Mouse (Mus musculus) hindbrain, postnatal 0 days (tissue): ENCODE measurements around the gene Zfp800. TPM values are rescaled to one million over a fixed set of nuclear protein-coding genes. Genes with fewer than 3 reads are reported as not detected.
A peak's percentile ranks its signal among the peaks of the same experiment; 100 is the strongest.

ENCODE experiments used
- ATAC-seq: fragments of 200-750 bp; cut with Nextera tagmentation; 2 replicates; pipeline ENCODE4 v1.8.0; 2017; ENCODE audit warnings: mild to moderate bottlenecking, moderate TSS enrichment, moderate library complexity
- DNase-seq: peaks from one replicate; pipeline ENCODE4 v3.0.0-alpha.2; 2015; ENCODE audit warnings: low spot score
- H3K27ac ChIP-seq: fragments of 300-500 bp; sonication (generic); 2 replicates; pipeline ENCODE4 v1.5.1; 2014; ENCODE audit warnings: mild to moderate bottlenecking
- H3K27me3 ChIP-seq: fragments of 300-500 bp; sonication (generic); 2 replicates; pipeline ENCODE4 v1.6.1; 2014; ENCODE audit warnings: low read length, mixed read lengths; ENCODE audit not compliant: insufficient read depth
- H3K36me3 ChIP-seq: fragments of 300-500 bp; sonication (generic); 2 replicates; pipeline ENCODE4 v1.6.1; 2014; ENCODE audit warnings: low read length, mixed read lengths; ENCODE audit not compliant: insufficient read depth
- H3K4me1 ChIP-seq: fragments of 300-500 bp; sonication (generic); 2 replicates; pipeline ENCODE4 v1.6.1; 2014; ENCODE audit warnings: antibody characterized with exemption, low read length, mixed read lengths; ENCODE audit not compliant: insufficient read depth
- H3K4me2 ChIP-seq: fragments of 300-500 bp; sonication (generic); 2 replicates; pipeline ENCODE4 v1.6.1; 2014; ENCODE audit warnings: low read depth, mild to moderate bottlenecking, low read length, moderate library complexity, mixed read lengths
- H3K4me3 ChIP-seq: fragments of 300-500 bp; sonication (generic); 2 replicates; pipeline ENCODE4 v1.5.1; 2014; ENCODE audit warnings: low read length
- H3K9ac ChIP-seq: fragments of 300-500 bp; sonication (generic); replicated peaks from 2 replicates; pipeline ENCODE4 v1.6.1; 2014; ENCODE audit warnings: mild to moderate bottlenecking, low read length, moderate library complexity, mixed read lengths
- H3K9me3 ChIP-seq: fragments of 300-500 bp; sonication (generic); 2 replicates; pipeline ENCODE4 v1.6.1; 2016; ENCODE audit warnings: low read length, mixed read lengths
- CTCF ChIP-seq: IDR thresholded peaks from 2 replicates; pipeline ENCODE4 v1.5.1; 2016; ENCODE audit warnings: antibody characterized with exemption, control low read depth, low read depth
- WGBS: fragments of 180-500 bp; shearing (Covaris S2); extraction: QIAGEN DNeasy Blood & Tissue Kit; methylation state at CpG from one replicate; pipeline ENCODE4 v1.1.7; 2014; 5-methylcytosine and 5-hydroxymethylcytosine counted together
- polyA plus RNA-seq: library from polyadenylated mRNA; unstranded; fragments of >200 nt; fragmentation: Nextera tagmentation; extraction: Ambion mirVana; gene quantifications from 2 replicates; pipeline ENCODE4 v1.2.1, GENCODE M21; 2015
- total RNA-seq: library from RNA; depleted of rRNA; stranded (reverse); fragments of >200 nt; gene quantifications from 2 replicates; pipeline ENCODE4 v1.2.3, GENCODE M21; 2014

The Zfp800 gene
- total and polyA plus RNA-seq, 2 experiments from 2014 or later = 14.5 to 21.8 TPM

GRCm38 (mm10) chr6:28369966-28370683 lies 27.7 kb downstream of the Zfp800 start:
- ATAC-seq (no peak), DNase-seq (no peak)
- H3K9ac ChIP-seq = no peak overlapping the region
- H3K27me3 ChIP-seq = no peaks in the 10 kb centered on the region
- H3K36me3 ChIP-seq = no peaks in the 10 kb centered on the region
- no peak overlapping the region for H3K4me3 ChIP-seq
- no peaks in the 10 kb centered on the region for H3K4me1 ChIP-seq
- no peak for TF ChIP-seq CTCF
- WGBS = 77% methylated on average over 6 of the region's 6 CpGs
- H3K4me2 ChIP-seq = no peak overlapping the region
- H3K9me3 ChIP-seq = no peaks in the 10 kb centered on the region
- H3K27ac ChIP-seq = no peak overlapping the region

GRCm38 (mm10) chr6:28367575-28367974 lies 30.2 kb downstream of the Zfp800 start:
- 81% methylated on average over 9 of the region's 9 CpGs for WGBS
- H3K36me3 ChIP-seq = no peaks in the 10 kb centered on the region
- no peak overlapping the region for H3K9ac ChIP-seq
- H3K9me3 ChIP-seq = no peaks in the 10 kb centered on the region
- H3K4me2 ChIP-seq = no peak overlapping the region
- H3K4me3 ChIP-seq = no peak overlapping the region
- no peaks in the 10 kb centered on the region for H3K4me1 ChIP-seq
- no peak overlapping the region for H3K27ac ChIP-seq
- ATAC-seq (no peak), DNase-seq (no peak)
- no peak for TF ChIP-seq CTCF
- H3K27me3 ChIP-seq = no peaks in the 10 kb centered on the region

GRCm38 (mm10) chr6:28351066-28351465 lies 46.7 kb downstream of the Zfp800 start:
- WGBS = 65% methylated on average over 3 of the region's 3 CpGs
- no peaks in the 10 kb centered on the region for H3K36me3 ChIP-seq
- no peak overlapping the region for H3K4me3 ChIP-seq
- no peaks in the 10 kb centered on the region for H3K4me1 ChIP-seq
- no peak overlapping the region for H3K4me2 ChIP-seq
- no peaks in the 10 kb centered on the region for H3K27me3 ChIP-seq
- DNase-seq = no peak
- no peak for ATAC-seq
- no peak overlapping the region for H3K27ac ChIP-seq
- no peak for TF ChIP-seq CTCF
- no peak overlapping the region for H3K9ac ChIP-seq
- no peaks in the 10 kb centered on the region for H3K9me3 ChIP-seq

GRCm38 (mm10) chr6:28345677-28346076 lies 52.1 kb downstream of the Zfp800 start:
- Histone ChIP-seq H3K4me2 (no peak overlapping the region), H3K36me3 (no peaks in the 10 kb centered on the region), H3K9me3 (no peaks in the 10 kb centered on the region), H3K27me3 (no peaks in the 10 kb centered on the region), H3K27ac (no peak overlapping the region), H3K4me3 (no peak overlapping the region), H3K4me1 (no peaks in the 10 kb centered on the region), H3K9ac (no peak overlapping the region)
- TF ChIP-seq CTCF = no peak
- DNase-seq (no peak), ATAC-seq (no peak)

- Histone ChIP-seq H3K4me3 (no peak overlapping the region), H3K27me3 (no peaks in the 10 kb centered on the region), H3K4me2 (no peak overlapping the region), H3K36me3 (no peaks in the 10 kb centered on the region), H3K9ac (no peak overlapping the region), H3K27ac (no peak overlapping the region), H3K9me3 (no peaks in the 10 kb centered on the region), H3K4me1 (no peaks in the 10 kb centered on the region)
- DNase-seq (peak; percentile 20), ATAC-seq (no peak)
- WGBS = 41% methylated on average over 7 of the region's 7 CpGs
- TF ChIP-seq CTCF = no peak
These were observed 52.6 kb downstream of the Zfp800 start for GRCm38 (mm10) chr6:28345181-28345580.

- Histone ChIP-seq H3K36me3 (no peaks in the 10 kb centered on the region), H3K4me3 (no peak overlapping the region), H3K27me3 (no peaks in the 10 kb centered on the region), H3K9ac (no peak overlapping the region), H3K4me1 (no peaks in the 10 kb centered on the region), H3K27ac (no peak overlapping the region), H3K4me2 (no peak overlapping the region), H3K9me3 (no peaks in the 10 kb centered on the region)
- ATAC-seq = no peak
- 86% methylated on average over 5 of the region's 5 CpGs for WGBS
- no peak for TF ChIP-seq CTCF
- no peak for DNase-seq
These were observed 54.9 kb downstream of the Zfp800 start for GRCm38 (mm10) chr6:28342863-28343262.

GRCm38 (mm10) chr6:28341174-28341573 lies 56.6 kb downstream of the Zfp800 start:
- Histone ChIP-seq H3K4me1 (no peaks in the 10 kb centered on the region), H3K27ac (no peak overlapping the region), H3K4me3 (no peak overlapping the region), H3K9me3 (no peaks in the 10 kb centered on the region), H3K9ac (no peak overlapping the region), H3K27me3 (no peaks in the 10 kb centered on the region), H3K4me2 (no peak overlapping the region), H3K36me3 (no peaks in the 10 kb centered on the region)
- ATAC-seq = no peak
- WGBS = 90% methylated on average over 4 of the region's 4 CpGs
- no peak for TF ChIP-seq CTCF
- DNase-seq = no peak
